Mouse (Mus musculus): ENCODE data around the gene Snrpf.
A peak's percentile ranks its signal among the peaks of the same experiment; 100 is the strongest.
"Not testable (repeated sequence)": the region's sequence is repeated elsewhere in the genome, so short reads cannot be mapped to it uniquely, and the experiment has no call there.

Snrpf gene

DNA sequence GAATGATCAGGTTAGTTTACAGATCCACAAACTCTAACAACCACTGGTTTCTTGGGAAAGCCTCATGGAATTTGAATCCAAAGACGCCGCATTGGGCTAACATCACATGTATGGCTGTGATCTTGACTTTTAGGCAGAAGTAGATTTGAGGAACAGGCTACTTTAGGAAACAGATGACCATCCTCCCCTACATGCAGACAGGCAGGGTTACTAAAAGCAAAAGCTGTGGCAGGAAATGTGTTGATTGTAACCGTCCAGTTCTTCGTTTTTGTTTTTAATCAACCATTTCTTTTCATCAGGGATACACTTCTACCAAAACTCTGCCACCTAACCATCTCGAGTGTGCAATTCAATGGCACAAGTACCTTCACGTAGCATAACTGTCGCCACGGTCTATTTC lies 13.5 kb downstream of the Snrpf start:
- no peak for DNase-seq (ENCODE audit: low read depth)

DNA sequence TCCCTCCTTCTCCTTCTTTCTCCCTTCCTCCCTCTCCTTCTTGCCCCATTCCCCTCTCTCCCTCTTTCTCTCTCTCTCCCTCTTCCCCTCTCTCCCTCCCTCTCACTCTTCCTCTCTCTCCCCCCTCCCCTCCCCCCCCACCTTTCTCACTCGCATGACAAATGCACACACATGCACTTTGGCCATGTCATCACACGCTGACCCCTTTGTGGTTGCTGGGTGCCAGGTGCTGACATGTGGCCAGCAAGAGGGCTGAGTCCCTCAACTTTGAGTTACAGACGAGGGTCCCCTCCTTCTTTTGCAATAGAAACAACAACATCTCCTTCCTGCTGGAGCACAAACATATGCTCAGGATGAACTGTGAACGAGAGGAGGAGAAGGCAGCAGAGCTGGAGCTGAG lies 14.5 kb downstream of the Snrpf start:
- no peak for DNase-seq (ENCODE audit: low read depth)

DNA sequence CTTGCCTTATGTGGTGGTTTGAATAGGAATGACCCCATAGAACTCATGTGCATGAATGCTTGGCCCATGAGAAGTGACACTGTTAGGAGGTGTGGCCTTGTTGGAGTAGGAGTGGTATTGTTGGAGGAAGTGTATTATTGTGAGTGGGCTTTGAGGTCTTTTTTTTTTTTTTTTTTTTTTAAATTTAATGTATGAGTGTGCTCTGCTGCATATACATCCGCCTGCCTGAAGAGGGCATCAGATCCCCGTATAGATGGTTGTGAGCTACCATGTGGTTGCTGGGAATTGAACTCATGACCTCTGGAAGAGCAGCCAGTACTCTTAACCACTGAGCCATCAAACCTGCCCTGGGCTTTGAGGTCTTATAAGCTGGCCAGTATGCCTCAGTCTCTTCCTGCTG lies 17.3 kb downstream of the Snrpf start:
- no peak for DNase-seq (ENCODE audit: low read depth)

DNA sequence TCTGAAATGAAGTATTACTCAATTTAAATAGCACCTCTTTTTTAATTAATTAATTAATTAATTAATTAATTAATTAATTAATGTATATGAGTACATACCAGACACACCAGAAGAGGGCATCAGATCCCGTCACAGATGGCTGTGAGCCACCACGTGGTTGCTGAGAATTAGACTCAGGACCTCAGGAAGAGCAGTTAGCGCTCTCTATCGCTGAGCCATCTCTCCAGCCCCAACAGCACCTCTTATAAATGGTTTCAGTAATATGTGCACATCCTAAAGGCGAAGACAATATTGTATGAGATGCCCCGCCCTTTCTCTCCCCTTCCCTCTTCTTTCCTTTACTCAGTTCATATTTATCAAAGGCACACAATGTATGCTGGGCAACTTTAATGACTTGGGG lies 20.8 kb downstream of the Snrpf start:
- DNase-seq (ENCODE audit: low read depth) = no peak

DNA sequence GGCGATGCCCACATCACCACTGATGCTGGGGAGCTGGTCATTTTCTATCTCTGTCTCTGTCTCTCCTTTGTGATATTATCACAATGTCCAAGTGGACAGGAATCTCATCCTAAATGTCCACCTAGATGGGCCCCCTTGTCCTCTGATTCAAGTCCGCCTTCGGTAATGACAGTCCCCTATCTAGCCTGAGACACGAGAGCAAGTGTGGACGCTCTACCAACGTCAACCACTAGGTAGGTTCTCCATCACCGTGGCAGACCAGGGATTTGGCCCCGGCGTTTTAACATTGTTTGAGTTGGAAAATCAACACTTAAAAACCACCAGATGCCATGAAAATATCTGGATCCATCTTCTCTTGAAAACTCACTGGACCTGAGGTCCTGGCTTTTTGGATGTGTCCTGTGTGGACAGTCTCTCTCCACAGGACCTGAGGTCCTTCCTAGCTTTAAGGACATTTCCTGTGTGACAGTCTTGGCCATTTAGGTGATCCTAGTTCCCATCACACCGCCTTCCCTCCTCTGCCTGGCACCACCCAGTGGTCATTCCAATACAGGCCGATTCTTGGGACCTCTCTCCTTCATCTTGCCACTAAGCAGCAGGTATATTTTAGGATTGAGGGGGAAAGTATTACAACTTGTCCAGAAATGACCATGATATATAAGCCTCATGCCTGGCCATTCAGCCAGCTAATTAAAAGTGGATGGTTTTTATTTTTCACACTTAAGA lies 21.5 kb downstream of the Snrpf start:
- no peak for DNase-seq (ENCODE audit: low read depth)

DNA sequence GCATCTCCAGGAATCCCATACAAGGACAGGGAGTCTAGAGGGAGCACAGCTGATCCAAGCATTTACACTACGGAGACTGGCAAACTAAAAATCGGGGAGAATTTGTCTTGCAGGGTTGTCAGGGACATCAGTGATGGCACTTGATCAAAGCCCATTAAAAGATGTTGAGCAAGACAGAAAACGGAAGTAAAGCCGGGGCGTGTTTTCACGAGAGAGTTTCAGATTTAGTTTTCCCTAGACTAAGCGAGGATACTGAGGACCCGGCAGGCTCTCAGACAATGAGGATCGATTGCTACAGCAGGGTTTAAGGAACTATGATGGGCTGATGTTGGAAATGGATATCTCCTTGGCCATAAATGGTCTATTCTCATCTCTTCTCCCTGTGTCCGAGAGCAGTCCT lies 22.4 kb downstream of the Snrpf start:
- DNase-seq (ENCODE audit: low read depth) = no peak

DNA sequence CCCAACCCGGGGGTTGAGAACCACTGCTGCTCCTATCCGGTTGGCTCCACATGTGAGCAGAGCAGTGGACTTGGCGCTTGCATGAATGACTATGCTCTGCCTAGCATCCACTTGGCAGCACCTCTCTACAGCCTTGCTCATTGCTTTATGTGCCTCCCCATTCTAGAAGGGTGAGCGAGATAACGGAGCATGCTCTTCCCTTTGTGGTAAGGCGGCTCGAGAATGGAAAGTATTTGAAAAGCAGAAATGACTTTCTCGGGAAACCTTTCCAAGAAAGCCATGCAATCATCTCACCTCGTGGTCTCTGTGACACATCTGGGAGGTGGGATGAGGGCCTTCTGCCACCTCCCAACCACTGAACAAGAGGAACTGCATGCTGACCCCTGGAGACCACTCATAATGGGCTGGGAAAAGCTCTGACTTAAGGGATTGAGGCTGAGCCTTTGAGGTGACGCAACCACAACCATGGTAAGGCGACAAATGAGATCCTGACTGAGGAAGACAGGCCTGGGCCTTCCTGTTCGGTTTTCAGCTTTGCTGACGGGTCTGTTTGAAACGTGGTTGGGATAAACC lies 24.9 kb downstream of the Snrpf start:
- no peak for DNase-seq (ENCODE audit: low read depth)

DNA sequence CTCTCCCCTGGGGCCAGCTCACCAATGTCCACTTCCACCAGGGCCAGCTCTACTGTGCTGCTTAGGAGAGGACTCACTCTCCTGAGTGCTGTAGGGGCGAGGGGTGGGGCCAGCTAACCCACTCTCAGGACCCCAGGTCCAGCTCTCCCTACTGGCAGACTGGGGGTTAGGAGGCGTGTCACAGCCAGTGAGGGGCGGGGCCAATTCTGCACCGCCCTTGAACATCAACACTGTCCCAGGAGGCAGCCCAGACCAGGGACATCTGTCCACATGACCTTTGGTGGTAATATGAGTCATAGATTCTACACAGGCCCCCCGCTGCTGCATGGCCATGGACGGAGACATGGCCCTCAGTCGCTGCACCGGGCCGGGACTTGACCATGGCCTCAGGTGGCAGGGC lies 29.7 kb downstream of the Snrpf start:
- DNase-seq (ENCODE audit: low read depth) = no peak

DNA sequence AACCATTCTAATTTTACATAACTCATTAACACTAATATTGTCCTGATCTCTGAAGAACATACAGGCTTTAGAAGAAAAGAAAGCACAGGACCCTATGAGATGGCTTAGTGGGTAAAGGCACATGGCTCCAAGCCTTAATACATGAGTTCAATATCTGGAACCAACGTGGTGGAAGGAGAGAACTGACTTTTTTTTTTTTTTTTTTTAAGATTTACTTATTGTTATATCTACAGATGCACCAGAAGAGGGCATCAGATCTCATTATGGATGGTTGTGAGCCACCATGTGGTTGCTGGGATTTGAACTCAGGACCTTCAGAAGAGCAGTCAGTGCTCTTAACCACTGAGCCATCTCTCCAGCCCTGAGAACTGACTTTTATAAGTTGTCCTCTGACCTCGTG lies 31.5 kb downstream of the Snrpf start:
- not testable (repeated sequence) for DNase-seq (ENCODE audit: low read depth)

DNA sequence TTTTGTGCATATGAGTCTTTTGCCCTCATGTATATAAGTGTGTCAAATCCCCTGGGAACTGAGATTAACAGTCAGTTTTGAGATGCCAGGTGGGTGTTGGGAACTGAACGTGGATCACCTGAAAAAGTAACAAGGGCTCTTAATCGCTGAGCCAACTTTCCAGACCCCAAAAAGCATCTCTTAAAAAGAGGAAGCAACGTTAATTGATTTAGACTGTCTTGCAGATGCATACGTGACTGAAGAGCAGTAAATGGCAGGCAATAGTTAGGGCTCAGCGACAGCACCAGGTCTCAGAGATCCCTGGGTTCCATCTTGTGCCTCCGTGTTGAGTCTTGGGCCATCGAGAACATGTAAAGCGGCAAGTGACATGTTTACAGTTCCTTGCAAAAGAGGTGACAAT lies 36.9 kb downstream of the Snrpf start:
- no peak for DNase-seq (ENCODE audit: low read depth)

DNA sequence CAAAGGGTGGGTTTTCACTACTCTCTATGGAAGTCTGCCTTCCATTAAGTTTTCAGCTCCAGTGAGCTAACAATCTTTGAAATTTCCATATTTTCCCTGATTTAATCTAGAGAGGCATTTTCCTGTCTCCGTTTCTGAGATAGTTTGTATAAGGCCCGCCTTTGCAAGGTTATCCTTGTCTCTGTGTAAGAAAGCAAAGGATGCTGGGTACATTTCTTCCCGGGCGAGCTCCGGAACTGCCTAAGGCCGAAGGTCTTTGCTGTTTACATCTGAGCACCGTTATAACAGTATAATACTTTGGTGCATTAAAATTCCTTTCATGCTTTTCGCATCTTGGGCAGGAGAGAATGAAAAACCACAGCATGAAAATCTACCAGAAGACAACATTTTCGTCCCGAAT lies 39.7 kb downstream of the Snrpf start:
- DNase-seq (ENCODE audit: low read depth) = no peak

DNA sequence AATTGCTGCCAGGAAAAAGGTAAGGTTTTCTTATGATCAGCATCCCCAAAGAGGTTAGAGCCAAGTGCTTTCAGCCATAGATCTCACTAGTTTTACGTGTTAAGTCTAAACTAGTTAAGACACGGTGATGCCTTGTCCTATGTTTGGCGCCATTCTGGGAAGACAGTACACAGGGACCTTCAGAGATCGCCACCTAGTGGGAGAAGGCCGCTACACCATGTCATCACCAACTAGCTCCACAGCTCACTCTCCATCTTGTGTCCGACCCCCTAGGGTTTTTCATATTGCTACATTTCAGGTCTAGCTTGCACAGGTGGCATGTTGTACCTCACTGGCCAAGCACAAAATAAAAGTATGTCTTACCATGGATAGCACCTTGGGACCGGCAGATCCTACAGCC lies 40.5 kb downstream of the Snrpf start:
- DNase-seq (ENCODE audit: low read depth) = peak; percentile 90

DNA sequence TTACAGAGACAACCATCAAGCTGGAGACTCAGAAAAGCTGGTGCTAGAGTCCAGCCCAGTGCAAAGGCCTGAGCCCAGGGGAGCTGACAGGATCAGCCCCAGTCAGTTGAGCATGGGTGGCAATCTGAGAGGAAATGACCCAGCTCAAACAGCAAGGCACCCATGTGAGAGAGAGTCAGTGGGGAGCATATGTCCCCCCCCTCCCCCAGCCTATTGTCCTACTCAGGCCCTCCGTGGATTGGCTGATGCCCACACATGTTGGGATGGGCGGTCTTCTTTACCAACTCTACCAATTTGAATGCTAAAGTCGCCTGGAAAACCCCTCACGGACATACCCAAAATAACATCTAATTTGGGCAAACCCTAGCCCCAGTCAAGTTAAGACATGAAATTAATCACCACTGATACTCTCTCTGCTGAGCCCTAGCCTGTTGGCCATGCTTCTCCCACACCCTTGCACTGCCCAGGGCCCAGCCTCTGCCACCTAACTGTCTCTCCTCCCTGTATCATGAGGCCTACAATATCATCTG lies 41.7 kb downstream of the Snrpf start:
- no peak for DNase-seq (ENCODE audit: low read depth)

DNA sequence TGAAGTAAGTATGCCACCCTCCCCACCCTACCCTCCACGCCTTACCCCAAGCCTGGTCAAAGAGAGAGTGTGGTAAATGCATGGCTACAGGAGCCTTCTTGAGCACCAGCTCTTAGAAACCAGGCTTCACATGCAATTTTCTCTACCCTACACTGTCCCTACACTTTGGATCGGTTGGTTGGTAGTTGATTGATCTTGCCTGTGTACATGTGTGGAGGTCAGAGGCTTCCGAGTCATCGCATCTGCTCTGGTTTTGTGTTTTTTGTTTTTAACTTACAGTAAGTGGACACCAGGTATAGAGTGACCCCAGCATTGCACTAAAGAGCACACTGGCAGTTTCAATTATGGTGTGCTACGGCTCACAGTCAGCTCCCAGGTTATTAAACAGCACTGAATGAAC lies 45.3 kb downstream of the Snrpf start:
- no peak for DNase-seq (ENCODE audit: low read depth)

DNA sequence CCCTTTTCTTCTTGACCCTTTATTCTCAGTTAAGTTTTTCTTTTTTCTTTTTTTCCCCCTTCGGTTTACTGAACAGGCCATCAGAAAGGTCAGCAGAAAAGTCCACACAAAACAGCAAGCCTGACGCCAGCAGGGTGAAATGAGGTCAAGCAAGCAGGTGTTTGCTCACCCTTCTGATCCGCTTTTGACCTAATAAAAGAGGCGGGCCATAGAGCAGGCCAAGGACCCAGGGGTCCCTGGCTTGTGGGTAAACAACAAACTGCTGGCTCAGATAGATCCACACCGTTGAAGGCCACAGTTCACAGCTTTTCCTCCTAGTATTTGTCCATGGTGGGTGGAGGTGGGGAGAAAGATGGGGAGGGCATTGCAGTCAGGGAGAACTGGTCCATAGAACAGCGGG lies 46.3 kb downstream of the Snrpf start:
- no peak for DNase-seq (ENCODE audit: low read depth)

DNA sequence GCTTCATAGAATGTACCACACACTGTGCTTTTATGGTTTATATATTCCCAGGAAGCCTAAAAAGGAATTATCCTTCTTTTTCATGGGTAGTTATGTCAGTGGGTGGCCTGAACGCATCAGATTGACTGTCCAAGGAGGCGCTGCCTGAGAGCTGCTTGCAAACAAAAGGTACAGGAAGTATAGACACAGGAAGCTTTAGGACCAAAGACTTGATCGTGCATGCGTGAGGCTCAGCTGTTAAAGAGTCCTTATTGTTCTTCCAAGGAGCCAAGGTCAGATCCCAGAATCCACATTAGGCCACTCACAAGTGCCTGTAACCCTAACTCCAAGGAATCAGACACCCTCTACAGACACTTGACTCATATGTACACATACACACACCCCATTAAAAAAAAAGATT lies 47.1 kb downstream of the Snrpf start:
- DNase-seq (ENCODE audit: low read depth) = peak; percentile 55

DNA sequence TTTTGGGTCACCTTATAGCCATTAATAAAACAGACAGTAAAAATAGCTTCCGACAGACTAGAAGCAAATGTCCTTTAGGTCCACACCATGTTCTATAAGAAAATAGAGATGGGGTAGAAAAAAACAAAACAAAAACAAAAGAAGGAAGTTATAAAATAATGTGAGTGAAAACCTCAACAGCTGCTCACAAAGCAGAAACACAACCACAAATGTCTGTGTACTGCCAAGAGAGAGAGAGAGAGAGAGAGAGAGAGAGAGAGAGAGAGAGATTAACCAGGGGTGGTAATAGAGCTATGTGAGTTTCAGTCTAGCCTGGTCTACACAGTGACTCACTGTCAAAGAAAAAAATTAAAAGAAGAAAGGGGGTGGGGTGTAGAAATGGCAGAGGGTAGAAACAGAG lies 47.9 kb downstream of the Snrpf start:
- peak; percentile 53 for DNase-seq (ENCODE audit: low read depth)

DNA sequence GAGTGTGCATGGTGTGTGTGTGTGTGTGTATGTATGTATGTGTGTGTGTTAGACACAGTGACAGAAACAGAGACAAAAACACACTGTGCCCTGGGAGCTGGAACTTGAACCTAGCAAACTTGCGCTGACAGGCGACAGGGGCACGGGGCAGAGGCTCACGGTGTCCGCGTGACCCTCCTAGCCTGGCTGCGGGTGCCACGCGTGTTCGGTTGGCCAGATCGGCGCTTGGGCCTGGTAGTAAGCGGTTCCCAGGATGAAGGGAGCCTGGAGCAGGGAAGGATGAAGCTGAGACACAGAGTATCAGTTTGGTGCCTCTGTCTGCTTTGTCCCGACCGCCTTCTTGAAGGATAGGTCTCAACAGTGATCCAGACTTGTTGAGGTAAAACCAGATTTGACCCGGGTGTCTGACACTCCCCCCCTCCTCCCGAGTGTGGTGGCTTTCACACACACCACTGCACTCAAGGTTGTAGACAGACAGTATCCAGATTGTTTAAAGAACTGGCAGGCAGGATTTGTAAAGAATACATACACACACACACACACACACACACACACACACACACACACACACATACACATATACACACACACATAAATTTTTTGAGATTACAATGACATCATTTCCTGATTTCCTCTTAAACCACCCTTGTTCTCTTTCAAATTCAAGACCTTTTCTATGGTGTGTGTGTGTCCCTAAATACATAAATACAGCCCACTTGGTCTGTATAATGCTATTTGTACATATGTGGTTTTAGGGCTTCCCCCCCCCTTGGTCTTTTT lies 48.9 kb downstream of the Snrpf start, which contains the start of gene Ccdc38:
TSS of gene Ccdc38 (plus strand) at position 202 of the 780 bp plus-strand sequence.
- DNase-seq (ENCODE audit: low read depth) = peak; percentile 77

DNA sequence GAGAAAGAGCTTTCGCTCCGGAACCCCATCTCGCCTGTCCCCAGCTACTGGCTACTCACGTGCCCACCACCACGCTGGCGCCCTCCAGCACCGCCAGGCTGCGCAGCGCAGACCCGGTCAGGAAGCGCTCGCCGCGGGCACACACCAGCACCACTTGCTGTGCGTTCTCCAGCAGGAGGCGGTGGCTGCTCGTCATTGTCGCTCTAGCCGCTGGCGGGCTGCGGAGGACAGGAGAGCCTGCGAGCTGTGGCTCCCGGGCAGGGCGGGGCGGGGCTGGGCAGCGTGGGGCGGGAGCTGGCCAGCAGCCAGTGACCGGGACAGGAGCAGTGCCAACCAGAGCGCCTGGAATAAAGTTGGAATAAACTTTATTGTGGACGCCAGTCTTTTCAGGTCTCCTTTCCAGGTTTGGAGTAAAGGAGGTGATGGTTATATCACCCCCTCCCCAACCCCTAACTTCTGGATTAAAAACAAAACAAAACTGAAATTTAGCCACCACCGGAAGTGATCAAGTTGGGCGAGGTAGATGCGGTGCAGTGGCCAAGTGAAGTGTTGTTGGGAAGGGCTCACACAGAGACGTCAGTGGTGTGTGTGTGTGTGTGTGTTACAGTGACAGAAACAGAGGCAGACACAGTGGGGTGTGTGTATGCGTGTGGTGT lies 49.6 kb downstream of the Snrpf start, which contains the start of gene Amdhd1:
TSS of gene Amdhd1 (minus strand) at position 259 of the 656 bp plus-strand sequence.
- peak; percentile 88 for DNase-seq (ENCODE audit: low read depth)

DNA sequence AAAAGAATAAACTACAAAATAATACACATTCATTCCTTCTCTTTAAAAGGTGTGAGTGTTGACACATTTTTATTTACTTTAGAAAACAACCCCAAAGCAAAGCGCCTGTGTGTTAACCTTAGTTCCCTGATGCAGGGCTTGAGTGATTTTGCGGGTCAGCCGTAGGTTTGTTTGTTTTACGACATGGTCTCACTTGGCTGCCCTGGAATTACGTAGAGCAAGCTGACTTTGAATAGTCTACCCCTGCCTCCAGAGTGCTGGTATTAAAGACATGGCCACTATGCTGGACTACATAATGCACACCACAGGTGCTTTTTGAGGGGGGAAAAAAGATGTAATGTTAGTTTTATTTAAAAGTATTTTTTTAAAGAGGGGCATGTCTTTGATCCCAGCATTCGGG lies 50.7 kb downstream of the Snrpf start:
- DNase-seq (ENCODE audit: low read depth) = no peak

DNA sequence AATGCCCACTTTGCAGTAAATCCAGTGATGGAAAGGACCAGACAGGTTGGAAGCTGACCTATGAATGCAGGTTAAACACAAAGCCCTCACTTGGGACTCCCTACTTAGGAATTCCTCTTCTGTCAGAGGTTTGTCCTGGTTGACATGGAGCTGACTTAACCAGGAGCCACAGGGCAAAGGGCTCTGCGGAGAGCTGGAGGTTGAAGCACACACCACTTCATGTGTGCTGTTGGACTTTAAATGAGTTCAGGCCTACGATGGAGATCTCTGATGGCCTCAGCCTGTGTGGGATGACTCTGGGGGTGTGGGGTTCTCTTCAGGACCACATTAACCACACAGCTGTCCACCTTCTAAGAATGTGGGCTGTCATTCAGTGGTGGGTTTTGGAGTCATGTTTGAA lies 51.2 kb downstream of the Snrpf start:
- no peak for DNase-seq (ENCODE audit: low read depth)
